Mouse (Mus musculus): ENCODE measurements around the gene Ptpa.

The Ptpa gene

GRCm38 (mm10) chr2:30440211-30440700 lies 24.4 kb downstream of the Ptpa start:
- DNase-seq = no peak

GRCm38 (mm10) chr2:30440701-30441517 lies 25.1 kb downstream of the Ptpa start:
- peak; percentile 59 for DNase-seq

- DNase-seq = peak; percentile 45
These were observed 26.0 kb downstream of the Ptpa start for GRCm38 (mm10) chr2:30441518-30442497.

GRCm38 (mm10) chr2:30442498-30442890 lies 26.7 kb downstream of the Ptpa start:
- DNase-seq = no peak

- no peak for DNase-seq
These were observed 27.4 kb downstream of the Ptpa start for GRCm38 (mm10) chr2:30443281-30443680.

- no peak for DNase-seq
These were observed 28.2 kb downstream of the Ptpa start for GRCm38 (mm10) chr2:30444006-30444405.

- no peak for DNase-seq
These were observed 28.6 kb downstream of the Ptpa start for GRCm38 (mm10) chr2:30444450-30444849.

GRCm38 (mm10) chr2:30445312-30445711 lies 29.5 kb downstream of the Ptpa start:
- no peak for DNase-seq

- no peak for DNase-seq
These were observed 31.3 kb downstream of the Ptpa start for GRCm38 (mm10) chr2:30446891-30447826.

GRCm38 (mm10) chr2:30448371-30448770 lies 32.5 kb downstream of the Ptpa start:
- no peak for DNase-seq

- DNase-seq = no peak
These were observed 34.7 kb downstream of the Ptpa start for GRCm38 (mm10) chr2:30450530-30450929.

- no peak for DNase-seq
These were observed 35.7 kb downstream of the Ptpa start for GRCm38 (mm10) chr2:30451525-30451924.

GRCm38 (mm10) chr2:30453570-30453969 lies 37.7 kb downstream of the Ptpa start:
- no peak for DNase-seq

- DNase-seq = no peak
These were observed 38.7 kb downstream of the Ptpa start for GRCm38 (mm10) chr2:30454587-30454986.

GRCm38 (mm10) chr2:30456104-30456980 lies 40.5 kb downstream of the Ptpa start:
- no peak for DNase-seq

- no peak for DNase-seq
These were observed 42.5 kb downstream of the Ptpa start for GRCm38 (mm10) chr2:30458349-30458748.

- DNase-seq = no peak
These were observed 43.4 kb downstream of the Ptpa start for GRCm38 (mm10) chr2:30459241-30459640.

GRCm38 (mm10) chr2:30463341-30463761 lies 47.5 kb downstream of the Ptpa start:
- DNase-seq = no peak

- DNase-seq = peak; percentile 72
These were observed 48.1 kb downstream of the Ptpa start for GRCm38 (mm10) chr2:30463904-30464330.

GRCm38 (mm10) chr2:30464411-30464810 lies 48.6 kb downstream of the Ptpa start:
- DNase-seq = no peak

GRCm38 (mm10) chr2:30466787-30467186 lies 50.9 kb downstream of the Ptpa start:
- no peak for DNase-seq
